Mouse (Mus musculus): ENCODE measurements around the gene Gtf2ird2.

DNA sequence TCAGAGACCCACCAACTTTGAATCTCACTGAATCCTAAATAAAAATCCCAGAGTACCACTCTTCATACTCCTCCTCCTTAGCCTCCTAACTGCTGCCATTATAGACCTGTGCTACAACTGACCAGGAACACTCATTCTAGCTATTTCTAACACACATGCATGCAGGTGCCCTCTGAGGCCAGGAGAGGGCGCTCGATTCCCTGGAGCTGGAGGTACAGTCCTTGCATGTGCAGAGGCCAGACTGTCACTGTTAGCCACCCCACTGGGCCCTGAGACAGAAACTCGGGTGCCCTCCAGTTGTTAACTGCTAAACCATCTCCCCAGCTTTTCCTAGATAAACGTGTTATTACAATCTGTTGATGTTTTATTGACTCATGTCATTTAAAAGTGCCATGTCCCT is 10.6 kb upstream of the Gtf2ird2 start:
- TF ChIP-seq POLR2A (IDR thresholded peaks at IDR 0.05; ENCODE audit: insufficient read depth, low read depth, low read length) (no peak), CTCF (IDR thresholded peaks at IDR 0.05; ENCODE audit: insufficient read depth, low read depth, low read length) (no peak)

Measured in olfactory bulb, adult 2 months (tissue).